Mouse (Mus musculus) heart, postnatal 36 days (tissue): ENCODE measurements around the gene Ltbp3. TPM values are rescaled to one million over a fixed set of nuclear protein-coding genes. Genes with fewer than 3 reads are reported as not detected.
"Not testable (repeated sequence)": the region's sequence is repeated elsewhere in the genome, so short reads cannot be mapped to it uniquely, and the experiment has no call there.

Source experiments
- DNase-seq, 2 experiments: peaks; one replicate each; pipeline ENCODE4 v3.0.0; 2021 to 2022
- intact Hi-C: fragments of 180-260 bp; cut with DNase I; formaldehyde crosslinking; loops from one replicate; pipeline ENCODE4 v1.15.1; 2025
- total RNA-seq, 2 experiments: library from RNA; stranded (reverse); gene quantifications; 2 replicates each; pipeline ENCODE4 v1.2.3; 2021

Ltbp3 gene
- total RNA-seq, 2 experiments from 2014 or later, result 36.5 to 42.2 TPM

DNA sequence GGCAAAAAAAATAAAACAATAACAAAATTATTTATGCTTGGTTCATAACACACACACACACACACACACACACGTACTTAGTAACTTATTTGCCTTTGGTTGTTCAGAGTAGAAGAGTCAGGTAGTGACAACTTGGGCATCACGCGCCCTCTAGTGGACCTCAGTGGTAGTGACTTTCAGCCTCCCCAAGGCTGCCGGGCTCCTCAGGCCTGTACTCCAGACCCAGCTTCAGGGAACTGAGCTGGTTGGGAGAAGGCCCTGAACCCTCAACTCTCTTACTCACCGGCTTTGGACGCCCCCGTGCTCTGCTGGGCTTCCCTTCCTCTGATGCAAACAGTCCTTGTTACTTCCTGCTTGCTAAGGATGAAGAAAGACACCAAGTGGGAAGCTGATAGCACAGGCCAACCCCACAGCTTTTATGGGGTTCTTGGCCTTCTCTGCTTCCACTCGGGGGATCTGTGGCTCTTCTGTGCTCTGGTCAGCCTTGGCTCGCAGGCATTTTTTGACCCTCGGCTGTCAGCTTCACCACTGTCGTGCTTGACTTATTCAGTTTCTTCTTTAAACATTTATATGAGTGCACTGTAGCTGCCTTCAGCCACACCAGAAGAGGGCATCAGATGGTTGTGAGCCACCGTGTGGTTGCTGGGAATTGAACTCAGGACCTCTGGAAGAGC, 45.9 kb downstream of the Ltbp3 start:
- DNase-seq, result peak; percentile 90 to 91
- intact Hi-C loops, result loop anchor here (2.0 to 5.0 kb wide), 3 partner anchors 90 to 231 kb away; partner anchors contain the start of genes Capn1 and Slc25a45

DNA sequence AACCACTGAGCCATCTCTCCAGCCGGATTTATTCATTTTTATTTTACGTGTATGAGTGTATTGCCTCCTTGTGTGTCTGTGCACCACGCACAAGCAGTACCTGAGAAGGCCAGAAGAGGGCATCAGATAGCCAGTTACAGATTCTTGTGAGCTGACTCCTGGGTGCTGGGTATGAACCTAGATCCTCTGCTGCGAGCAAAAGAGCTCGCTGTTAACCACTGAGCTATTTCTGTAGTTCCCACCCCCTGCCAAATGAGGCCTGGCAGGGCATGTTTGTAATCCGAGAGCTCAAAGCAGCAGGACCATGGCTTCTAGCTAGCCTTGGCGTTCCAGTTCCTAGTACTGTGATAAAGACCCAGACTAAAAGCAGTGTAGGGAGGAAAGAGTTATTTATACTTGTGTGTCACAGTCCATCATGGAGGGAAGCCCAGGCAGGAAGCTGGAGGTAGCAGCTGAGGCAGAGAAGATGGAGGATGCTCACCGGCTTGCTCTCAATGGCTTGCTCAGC, 46.5 kb downstream of the Ltbp3 start:
- peak; percentile 89 for DNase-seq
- intact Hi-C loops, result loop anchor here (2.0 to 5.0 kb wide), 3 partner anchors 90 to 230 kb away; partner anchors contain the start of genes Capn1 and Slc25a45

DNA sequence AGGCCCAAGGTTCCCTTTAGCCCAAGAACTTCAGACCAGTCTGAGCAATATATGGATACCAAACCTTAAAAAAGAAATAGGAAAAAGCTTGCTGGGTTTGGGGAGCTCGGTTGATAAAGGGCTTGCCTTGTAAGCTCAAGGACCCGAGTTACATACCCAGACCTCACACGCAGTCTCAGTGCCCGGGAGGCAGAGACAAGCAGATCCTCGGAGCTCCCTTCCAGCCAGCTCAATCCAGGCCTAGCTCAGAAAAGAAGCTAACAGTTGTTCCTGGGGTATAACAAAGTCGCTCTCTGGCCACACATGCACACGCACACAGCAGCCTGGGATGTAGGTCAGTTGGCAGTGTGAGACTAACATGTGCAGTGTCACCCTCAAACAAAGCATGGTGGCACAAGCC, 47.2 kb downstream of the Ltbp3 start:
- no peak for DNase-seq
- intact Hi-C loops, result loop anchor here (2.0 to 5.0 kb wide), 3 partner anchors 89 to 229 kb away; partner anchors contain the start of genes Capn1 and Slc25a45

DNA sequence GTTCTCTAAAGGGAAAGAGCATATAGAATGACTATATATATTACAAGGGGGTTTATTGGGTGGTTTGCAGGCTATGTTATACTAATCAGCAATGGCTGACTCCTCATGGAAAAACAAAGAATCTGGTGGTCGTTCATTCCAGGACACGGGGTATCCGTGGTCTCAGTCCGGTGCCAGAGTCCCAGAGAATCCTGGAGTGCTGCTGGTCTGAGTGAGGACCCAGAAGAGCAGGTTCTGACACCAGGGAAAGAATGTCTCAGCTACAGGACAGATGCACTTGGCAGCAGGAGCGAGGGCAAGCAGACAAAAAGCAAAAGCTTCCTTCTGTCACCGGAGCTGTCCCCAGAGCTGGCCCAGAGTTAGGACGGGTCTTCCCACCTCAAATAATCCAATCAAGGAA, 47.9 kb downstream of the Ltbp3 start:
- DNase-seq, result no peak
- intact Hi-C loops, result loop anchor here (5.0 kb wide), 1 partner anchor 229 kb away; the partner anchor contains the start of gene Capn1

DNA sequence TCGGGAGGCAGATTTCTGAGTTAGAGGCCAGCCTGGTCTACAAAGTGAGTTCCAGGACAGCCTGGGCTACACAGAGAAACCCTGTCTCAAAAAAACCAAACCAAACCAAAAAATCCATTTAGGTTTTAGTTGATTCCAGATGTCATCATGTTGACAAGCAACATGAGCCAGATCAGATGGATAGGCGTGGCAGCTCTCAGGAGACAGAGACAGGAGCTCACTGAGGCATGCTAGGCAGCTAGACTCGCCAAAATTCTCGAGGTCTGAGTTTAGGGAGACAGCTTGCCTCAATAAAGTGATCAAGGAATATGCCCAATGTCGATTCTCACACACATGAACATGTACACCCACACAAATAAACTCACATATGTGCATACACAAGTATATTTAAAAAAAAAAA, 48.4 kb downstream of the Ltbp3 start:
- intact Hi-C loops, result loop anchor here (5.0 kb wide), 1 partner anchor 228 kb away; the partner anchor contains the start of gene Capn1

DNA sequence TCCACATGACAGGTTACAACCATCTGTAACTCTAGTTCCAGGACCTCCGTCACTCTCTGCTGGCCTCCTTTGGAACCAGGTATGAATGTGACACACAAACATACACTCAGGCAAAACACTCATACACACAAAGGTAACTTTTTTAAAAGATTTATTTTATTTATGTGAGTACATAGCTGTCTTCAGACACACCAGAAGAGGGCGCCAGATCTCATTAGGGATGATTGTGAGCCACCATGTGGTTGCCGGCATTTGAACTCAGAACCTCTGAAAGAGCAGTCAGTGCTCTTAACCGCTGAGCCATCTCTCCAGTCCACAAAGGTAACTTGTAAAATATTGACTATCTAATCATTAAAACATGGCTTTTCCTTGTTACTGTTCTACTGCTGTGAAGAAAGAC, 50.6 kb downstream of the Ltbp3 start:
- no peak for DNase-seq
- intact Hi-C loops, result no loop called here

More for the DNA sequence above, 48.4 kb downstream of the Ltbp3 start:
- no peak for DNase-seq

DNA sequence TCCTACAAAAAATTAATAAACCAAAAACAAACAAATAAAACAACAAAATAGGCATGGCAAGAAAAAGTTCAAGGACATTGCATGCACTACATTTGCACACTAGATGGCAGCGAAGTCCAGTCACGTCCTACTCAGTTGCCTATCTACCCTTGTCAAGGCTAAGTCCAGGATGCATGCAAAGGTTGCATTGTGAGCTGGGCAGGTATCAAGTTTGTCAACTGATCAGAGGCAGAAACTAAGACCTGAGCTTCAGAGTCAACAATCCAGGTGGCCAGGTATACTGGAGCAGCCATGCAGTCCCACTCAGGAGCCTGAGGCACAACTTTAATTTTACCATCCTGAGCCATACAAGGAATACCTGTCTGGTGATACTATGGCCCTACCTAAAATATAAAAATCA, 52.4 kb downstream of the Ltbp3 start:
- DNase-seq, result peak; percentile 63 to 70
- intact Hi-C loops, result loop anchor here (1.0 kb wide), 2 partner anchors 57 to 85 kb away; no protein-coding TSS in a partner anchor

DNA sequence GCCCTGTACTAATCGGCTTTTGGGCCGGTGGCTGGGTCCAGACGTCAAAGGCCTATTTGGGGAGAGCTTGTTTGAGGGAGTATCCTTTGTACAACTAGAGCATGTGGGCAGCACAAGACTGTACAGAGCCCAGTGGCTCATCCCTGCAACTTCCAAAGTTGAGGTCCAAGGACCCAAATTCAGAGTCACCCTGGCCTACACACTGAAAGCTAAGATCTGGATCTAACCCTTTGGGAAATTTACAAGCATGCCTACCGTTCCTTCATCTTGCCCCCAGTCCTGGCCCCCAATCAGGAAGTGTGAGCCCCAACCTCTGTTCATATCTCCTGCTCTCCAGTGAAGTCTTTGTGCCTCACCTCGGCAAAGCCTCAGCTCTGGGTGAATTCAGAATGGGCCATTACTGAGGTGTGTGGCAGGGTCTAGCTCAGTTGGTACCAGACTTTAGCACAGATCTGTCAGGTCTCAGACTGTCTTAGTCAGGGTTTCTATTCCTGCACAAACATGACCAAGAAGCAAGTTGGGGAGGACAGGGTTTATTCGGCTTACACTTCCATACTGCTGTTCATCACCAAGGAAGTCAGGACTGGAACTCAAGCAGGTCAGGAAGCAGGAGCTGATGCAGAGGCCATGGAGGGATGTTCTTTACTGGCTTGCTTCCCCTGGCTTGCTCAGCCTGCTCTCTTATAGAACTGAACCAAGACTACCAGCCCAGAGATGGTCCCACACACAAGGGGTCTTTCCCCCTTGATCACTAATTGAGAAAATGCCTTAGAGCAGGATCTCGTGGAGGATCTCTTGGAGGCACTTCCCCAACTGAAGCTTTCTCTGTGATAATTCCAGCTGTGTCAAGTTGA, 53.4 kb downstream of the Ltbp3 start:
- intact Hi-C loops, result loop anchor here (1.0 kb wide), 2 partner anchors 56 to 84 kb away; no protein-coding TSS in a partner anchor
- DNase-seq, result not testable (repeated sequence)

DNA sequence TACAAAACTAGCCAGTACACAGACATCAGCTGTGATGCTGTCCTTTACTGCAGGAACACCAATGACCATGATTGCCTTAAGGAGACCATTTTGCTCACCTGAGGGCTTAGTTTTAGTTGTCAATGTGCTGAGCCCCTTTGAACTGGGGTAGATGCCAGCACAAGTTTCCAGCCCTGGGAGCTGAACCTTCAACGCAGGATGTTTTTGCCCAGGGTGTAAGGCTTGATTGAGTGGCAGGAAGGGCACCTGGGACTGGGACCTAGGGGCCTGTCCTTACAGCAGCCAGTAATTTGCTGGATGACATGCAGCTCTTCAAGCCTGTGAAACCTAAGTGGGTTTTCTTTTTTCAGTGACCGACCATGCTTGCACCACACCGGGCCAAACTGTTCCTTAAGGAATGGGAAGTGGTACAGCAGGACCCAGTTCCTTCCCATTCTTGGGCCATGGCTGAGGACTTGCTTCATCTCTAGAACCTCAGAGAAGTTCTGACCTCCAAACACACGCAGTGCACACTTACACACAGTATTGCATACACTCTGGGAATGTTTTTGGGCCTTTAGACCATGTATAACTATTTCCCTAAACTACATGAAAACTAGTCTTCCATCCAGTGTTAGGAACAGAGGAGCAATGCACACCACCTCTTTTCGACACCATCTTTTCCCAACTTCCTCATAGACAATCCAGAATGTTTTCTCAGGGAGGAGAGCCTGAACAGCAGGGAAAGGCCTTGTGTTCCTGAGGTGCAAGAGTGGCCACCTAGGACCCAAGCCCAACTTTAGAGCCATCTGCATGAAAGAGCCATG, 54.3 kb downstream of the Ltbp3 start:
- intact Hi-C loops, result no loop called here
- no peak for DNase-seq

DNA sequence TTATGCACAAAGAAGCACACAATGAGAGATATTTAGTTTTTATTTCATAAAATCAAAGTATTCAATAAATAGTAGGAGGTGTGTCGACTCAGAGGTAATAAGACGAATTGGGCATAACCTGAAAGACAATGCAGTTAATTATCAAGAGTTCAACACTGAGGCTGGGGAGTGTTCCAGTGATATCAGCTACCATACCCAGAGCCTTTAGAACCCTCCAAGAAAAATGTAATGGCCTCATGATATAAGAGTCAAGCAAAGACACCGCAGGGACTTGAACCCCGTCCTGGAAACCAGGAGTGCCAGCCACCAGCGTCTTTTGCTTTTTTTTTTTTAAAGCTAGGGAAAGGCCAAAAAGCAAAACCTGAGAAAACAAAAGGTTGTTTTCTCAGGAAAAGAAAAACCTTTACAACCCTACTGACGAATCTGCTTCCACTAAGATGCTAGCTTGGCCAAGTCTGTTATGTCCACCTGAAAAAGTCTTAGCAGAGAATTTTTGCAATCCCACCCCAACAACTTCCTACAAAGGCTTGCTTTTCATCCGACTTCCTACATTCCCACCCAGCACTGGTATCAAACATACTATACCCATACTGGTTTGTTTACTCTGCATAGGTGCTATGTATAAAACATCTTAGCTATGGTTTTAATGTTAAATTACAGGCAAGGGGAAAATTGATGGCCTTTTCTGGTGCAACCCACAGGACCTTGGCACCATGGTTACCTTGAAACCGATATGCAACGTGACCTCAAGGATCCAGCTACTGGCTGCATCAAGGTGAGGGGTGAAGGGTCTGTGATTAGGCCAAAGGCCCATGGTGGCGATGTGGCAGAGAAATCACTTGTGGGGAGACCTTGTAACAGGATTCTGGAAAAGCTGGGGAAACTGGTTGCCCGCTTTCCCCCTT, 55.2 kb downstream of the Ltbp3 start:
- no peak for DNase-seq
- intact Hi-C loops, result no loop called here

DNA sequence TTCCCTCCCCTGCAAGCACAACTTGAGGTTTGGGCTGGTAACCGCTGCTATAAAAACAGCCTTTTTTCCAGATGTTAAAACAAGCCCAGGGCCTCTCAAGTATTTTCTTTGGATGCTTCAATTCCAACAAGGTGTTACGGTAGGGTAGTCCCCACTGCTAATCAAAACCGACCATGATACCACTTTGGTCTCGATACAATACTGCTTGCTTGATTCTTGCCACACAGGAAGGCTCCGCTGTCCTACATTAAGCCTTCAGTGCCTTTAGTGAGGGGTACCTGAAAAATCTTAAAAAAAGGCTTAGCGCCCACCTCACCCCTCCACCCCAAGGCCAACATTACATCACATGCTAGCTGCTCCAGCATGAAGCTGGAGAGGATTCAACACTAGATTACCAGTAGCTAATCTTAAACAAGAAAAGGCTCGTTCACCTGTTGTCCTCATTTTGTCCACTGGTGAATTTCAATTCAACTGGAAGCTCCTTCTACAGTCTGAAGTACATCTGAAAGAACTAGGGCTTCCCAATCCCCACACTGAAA, 55.9 kb downstream of the Ltbp3 start:
- intact Hi-C loops, result no loop called here
- no peak for DNase-seq

DNA sequence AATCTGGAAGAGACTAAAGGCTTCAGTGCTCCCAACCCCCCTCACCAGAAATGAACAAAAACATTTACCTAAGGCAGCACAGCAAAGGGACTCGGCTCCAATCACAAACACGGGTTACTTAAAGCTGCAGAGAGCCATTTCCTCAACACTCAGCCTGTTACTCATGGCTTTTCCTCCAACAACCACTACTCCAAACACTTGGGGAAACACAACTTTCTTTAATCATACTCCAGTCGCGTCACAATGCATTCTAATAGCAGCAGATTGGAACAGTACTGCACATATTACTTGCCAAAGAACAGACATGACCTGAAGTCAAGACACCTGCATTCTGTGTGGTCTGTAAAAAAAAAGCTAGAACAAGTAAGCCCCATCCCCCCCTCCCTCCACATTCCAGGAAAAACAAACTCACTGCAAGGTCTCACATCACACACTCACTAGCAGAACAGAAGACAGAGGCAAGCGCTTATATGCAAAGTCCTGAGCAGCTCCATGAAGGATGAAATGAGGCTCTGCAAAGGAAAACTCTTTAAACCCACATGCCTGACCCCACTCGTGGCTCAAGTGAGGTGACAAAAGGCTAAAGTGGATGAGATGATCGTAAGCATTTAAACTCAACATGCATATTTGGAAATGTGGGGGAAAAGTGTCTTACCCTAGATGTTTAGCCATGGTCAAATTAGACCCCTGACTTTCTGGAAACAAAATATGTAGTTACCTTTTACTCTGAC, 56.8 kb downstream of the Ltbp3 start:
- no peak for DNase-seq
- intact Hi-C loops, result no loop called here

DNA sequence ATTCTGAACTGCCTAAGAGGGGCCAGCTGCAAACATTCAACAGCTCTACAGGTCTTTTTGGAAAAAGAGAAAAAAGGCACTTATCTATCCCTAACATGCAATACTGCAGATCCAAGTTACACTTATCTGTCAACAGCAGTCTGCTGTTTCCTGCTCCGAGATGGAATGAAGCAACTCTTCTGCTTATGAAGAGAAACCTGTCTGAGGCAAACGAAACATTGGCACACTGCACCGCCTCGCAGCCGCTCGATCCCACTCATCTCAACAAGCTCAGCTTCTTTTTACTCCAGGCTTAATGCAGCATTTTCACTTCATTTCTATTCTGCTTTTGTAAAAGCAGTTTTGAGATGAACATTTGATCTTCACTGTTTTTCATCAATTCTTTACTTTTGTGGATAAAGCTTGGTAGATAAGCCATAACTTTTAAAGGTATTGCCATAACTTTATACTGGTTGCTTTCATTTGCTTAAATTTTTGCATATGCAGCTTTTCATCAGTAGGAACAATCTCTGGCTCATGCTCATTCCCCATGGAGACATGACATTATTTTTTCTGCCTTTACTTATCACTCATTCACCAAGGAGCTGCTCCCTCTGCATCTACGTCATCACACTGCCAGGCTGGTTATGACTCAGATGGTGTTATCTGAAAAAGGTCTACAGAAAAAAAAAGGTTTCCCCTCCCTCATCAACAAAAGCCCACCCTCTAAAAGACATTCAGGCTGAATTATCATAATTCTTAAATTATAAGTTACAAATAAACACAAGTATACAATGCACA, 58.2 kb downstream of the Ltbp3 start:
- intact Hi-C loops, result no loop called here
- DNase-seq, result no peak

DNA sequence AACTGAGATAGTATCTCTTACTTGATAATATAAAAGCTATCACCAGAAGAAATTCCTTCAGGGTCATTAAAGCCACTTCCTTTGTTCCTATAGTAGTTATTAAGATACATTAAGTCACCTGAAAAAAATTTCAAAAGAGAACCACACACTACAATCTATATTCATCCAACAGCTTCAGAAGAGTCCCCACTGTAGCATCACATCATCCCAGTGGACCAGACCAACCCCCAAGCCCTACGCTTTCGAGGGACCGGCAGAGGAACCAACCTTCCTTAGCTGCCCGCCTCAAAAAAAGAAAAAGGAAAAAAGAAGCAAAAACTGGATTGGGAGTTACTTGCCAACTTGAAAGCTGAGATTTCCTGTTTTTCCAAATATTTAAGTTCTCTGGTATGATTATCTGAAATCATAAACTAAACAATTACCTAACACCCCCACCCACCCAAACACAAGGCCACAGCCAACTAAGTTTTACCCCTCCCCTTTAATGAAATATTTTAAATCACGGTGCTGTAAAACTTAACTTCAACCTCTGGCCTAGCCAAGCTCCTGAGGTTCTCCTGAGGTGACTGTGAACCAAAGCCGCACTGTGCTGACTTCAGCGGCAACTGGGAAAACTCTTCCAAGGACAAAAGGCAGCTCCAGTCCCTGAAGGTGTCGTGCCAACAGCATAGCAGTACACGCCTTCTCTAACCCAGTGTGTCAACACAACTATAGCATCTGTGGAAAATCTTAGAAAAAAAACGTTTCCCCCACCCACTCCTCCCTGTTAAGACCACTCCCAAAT, 59.1 kb downstream of the Ltbp3 start:
- DNase-seq, result no peak
- intact Hi-C loops, result no loop called here

DNA sequence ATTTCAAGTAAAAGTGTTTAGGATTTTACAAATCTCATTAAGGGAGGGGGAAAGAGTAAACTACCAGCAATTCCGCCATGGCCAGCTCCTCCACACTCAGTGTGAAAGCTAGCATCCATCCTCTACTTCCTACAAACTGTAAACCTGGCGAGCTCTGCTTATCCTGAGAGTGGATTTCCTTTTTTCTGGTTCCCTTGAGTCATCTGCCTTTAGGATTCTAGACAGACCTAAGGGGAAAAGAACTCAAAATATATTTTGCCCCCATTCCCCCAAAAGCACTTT, 59.6 kb downstream of the Ltbp3 start:
- no peak for DNase-seq
- intact Hi-C loops, result no loop called here

DNA sequence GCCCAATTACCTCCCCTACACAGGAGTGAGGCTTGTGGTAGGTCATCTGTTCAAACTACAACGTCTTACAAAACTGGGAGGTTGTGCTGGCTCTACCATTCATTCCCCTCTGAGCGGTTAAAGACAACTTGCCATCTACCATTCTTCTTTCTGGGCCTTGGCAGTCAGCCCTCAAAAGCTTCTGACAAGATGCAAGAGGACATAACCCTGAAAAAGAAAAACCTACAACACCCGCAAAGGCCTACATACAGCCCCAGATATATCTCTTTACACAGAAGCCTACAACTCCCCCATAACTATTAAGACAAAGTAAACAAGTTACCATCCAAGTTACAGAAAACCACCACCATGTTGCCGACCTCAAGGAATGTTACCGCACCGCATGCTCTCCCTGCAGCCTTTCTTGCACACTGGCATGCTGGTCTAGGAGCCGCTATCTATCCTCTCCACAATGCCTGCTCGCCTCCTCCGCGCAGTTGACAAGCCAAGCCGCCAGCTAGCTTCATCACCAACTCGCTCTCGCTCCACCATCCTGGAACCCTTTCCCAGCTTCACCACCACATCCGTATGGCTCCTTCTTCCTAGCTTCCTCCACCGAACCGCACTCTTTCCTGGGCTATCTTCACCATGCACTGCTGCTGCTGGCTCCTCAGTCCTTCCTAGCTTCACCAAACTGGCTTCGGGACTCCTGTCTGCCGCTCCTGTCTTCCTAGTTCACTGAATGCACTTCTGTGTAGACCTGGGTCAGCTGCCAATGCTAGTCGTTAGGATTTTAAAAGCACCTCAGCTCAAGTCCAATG, 60.1 kb downstream of the Ltbp3 start:
- intact Hi-C loops, result no loop called here
- peak; percentile 41 to 50 for DNase-seq
